Mouse (Mus musculus) mouse trophoblast stem cell (cell line): ENCODE measurements around the gene Gm44596.

ENCODE experiments used
- in situ Hi-C, 2 experiments: fragments of 300-500 bp; cut with MseI, MboI; formaldehyde crosslinking; loops; 2 replicates in 1 of 2; 3 replicates in 1 of 2; pipeline ENCODE4 v1.15.1; 2025

Gene Gm44596

DNA sequence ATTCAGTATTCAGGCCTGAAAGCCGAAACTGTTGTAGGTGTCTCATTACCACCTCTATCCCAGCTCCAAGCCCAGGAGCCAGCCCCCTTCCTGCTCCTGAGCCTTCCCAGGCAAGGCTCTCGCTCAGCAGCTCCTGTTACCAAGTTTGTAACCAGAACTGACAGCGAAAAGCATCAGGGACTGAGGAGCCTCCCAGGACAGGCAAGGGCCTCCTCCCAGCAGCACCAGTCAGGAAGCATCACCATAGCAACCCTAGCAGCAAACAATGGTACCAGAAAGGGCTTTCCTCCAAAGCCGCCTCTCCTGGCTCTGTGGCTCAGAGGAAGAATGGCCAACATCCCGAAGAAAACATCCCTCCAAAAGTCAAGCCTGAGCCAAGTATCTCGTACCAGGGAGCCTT is at the start of gene Gm44596, which contains the start of gene Tex52:
Gene Gm44596 (plus strand): TSS at position 312 of the 400 bp plus-strand sequence.
Gene Tex52 (plus strand): TSS at position 265 of the 400 bp plus-strand sequence.
- in situ Hi-C loops: no loop called here

DNA sequence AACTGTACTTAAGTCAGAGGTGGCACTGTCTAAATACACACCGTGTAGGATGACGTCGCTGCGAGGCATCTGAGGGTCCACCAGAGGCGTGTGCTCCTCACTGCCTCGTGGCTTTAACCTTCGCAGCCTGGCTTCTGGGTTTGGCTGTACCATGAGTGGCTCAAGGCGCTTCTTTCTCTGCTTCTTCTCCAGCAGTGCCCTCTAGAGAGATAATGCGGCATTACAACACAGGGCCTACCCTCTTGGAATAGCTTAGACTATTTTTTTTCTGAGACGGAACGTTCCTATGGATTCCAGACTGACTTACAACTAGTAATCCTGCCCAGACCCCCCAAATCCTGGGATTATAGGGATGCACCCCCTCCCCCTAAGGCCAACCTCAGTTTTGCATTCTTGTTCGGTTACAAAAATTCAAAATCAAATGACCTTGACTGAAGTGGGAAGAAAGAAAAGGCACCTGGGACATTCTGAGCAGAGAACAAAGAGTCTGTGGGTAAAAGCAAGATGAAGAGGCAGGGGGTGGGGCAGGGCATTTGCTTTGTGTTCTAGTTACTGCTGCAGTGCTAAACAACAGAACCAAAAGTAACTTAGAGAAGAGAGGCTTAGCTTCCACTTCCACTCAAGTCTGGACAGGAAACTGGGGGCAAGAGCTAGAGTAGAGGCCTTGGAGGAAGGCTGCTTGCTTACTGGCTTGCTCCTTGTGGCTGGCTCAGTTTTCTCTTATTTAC is 40.7 kb upstream of the Gm44596 start:
- in situ Hi-C loops: no loop called here

DNA sequence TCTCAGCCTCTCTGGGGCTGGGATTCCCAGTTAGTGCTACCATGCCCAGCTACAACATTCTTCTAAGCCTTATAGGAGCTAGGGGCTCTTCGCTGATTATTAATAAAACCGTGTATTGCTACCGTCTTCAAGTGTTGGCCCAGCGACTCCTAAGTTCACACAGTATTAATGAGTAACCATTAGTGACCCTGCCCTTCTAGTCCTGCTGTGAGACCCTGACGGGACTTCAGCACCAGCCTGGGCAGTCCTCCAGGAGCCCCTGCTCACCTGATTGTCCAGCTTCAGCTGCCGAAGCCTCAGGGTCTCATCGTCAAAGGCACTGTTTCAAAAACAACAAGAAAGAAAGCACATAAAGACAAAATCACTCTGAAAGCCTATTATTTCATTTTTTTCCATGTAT is 37.8 kb upstream of the Gm44596 start:
- in situ Hi-C loops: no loop called here

DNA sequence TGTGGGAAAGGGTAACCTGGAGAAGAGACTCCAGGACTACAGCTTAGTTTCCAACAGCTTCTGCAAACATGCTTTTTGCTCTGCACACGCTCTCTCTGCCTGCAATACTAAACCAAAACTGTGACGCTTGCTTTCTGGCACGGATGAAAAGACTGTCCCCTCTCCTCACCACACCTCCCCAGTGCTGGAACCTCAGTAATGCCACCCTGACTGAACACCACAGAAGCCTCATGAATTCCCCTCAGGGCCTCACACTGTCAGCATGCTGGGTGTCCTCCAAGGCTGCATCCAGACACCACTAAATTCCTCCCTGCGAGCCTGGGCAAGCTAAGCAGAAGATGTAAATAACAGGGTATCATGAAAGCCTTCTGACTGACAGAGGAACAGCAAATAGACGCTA is 36.4 kb upstream of the Gm44596 start:
- in situ Hi-C loops: no loop called here

DNA sequence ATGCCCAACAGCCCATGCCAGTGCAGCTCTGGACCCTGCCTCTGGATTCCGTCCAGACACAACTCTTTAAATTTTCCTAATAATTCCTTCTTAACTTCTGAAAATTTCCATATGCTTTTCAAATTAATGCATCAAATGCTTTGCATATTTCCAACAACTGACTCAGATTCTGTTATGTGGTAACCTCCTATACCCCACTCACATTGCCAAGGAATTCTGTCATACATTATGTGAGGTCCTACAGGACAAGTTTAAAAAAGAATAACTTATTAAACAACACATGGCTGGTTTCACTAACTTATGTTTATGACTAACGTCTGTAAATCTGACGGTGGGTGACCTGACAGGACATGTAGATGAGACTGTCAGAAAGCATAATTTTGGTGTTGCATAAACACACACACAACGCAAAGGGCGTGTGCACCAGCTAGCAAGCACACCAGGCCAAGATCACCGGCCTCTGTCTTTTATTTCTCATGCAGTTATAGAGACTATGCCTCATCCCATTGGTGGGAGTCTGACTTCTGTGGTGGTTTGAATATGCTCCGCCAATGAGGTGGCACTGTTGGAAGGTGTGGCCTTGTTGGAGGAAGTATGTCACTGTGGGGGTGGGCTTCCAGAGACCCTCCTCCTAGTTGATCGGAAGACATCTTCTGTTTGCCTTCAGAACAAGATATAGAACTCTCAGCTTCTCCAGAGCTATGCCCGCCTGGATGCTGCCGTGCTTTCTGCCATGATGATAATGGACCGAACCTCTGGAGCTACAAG is 33.2 kb upstream of the Gm44596 start:
- in situ Hi-C loops: no loop called here

DNA sequence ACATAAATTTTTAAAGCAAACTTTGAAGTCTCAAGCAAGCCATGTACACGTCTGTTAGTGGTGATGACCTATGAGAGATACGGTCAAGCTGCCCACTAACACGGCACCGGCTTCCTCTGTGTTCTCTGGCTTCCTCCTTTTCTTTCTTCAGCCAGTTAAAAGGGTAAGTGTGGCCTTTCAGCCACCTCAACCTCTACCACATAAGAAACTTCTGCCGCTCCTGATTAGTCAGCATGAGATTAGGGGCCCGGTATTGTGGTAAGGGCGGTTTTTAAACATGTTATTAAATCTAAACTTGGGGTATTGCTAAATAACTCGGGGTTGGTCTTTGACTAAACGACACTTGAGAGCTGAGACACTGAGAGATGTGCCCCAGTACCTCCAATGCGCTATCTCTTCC is 29.7 kb upstream of the Gm44596 start:
- in situ Hi-C loops: no loop called here

DNA sequence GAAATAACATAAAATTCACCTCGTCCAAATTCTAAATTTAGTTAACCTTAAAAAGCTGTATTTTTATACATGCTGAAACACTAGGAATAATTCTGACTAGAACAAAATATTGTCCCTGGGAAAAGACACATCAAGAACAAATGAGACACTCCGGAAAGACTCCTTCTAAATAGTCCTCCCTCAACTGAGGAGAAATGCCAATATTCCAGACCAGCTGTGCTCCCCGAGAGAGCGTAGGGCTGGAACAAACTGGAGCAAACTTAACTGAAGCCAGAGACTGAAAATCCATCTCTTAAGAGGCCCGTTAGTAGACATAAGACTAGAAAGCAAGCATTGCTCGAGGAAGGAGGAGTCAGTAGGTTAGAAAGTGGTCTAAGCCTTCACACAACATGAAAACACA is 28.5 kb upstream of the Gm44596 start:
- in situ Hi-C loops: no loop called here

DNA sequence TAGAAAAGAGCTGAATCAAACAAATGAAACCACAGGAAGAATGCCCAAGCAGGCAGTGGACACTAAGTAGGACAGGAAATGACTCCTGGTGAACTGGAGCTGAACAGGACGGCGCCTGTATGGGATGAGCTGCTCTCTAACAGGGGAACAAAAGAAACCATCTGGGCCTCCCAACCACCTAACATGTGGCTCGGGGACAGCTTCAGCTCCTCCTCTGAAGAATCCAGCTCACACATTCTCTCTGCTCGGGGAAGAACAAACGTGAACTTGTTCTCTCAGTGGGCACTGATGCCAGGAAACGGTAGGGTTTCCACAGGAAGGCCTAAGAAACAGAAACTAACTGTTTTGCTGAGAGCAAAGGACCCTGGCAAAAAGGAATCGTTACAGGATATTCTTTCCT is 25.6 kb upstream of the Gm44596 start:
- in situ Hi-C loops: no loop called here

DNA sequence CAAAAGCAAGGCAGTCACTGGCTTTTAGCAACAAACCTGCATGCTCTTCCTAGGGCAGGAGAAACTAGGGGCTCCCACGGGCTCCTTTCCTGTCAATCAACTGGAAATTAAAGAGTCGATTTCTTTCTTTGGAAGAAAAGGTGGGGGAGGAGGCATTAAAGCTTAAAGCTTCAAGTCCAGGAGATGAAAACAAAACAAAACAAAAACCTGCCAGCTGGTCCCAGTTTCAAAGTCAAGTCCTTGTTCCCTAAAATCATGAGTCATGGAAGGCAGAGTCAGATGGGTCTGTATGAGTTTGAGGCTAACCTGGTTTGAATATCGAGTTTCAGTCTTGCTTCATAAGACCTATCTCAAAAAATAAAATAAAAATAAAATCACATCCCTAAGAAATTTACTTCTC is 21.2 kb upstream of the Gm44596 start:
- in situ Hi-C loops: no loop called here

DNA sequence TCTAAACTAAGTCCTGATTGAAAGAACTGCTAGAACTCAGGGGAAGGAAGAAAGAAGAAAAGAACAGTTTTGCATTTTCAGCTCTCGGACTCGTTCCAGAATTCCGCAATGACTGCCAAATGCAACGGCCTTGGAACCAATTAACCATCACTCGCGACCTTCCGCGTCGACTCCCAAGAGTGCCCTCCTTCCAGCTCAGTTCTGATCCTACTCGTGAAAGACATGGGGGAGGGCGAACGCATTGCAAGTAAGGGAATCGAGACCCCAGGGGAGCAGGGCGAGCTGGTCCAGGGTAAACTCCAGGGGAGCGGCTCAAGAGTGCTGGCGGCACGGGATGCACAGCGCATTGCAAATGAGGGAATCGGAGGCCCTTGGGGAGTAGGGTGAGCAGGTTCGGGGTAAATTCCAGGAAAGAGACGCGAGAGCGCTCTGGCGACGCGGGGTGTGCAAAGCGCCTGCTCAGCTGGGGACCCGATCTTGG is 20.1 kb upstream of the Gm44596 start:
- in situ Hi-C loops: no loop called here

DNA sequence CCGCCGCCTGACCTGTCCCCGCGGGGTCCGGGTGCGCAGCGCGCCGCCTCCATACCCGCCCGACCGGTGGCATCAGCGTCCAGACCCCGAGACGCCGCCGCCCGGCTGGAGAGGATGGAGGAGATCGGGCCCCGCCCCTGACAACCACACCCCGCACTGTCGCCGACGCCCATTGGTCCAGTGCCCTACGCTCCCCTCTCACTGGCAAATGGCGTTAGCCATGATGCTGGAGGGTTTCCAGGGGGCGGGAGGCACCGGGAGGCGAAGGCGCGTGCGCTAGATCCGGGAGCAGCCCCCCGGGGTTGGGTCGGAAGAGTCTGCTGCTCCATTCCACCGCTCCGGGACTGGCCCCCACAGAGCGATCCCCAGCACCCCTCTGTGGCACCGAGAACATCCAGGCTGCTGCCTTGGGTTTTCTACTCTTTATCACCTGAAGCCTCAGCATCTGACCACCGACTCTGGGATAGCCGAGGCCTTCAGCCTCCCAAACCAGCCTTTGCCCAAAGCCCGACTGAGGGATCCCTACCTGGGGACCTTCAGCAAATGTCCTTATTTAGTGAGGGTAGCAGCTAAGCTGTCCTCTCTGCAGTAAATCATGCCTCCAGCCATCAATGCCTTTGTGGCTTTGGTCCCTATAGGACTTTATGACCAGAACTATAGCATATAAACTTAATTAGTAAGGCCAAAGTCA is 19.4 kb upstream of the Gm44596 start, which contains the start of gene Tulp3:
Gene Tulp3 (minus strand): TSS at position 126 of the 691 bp plus-strand sequence.
- in situ Hi-C loops: no loop called here

DNA sequence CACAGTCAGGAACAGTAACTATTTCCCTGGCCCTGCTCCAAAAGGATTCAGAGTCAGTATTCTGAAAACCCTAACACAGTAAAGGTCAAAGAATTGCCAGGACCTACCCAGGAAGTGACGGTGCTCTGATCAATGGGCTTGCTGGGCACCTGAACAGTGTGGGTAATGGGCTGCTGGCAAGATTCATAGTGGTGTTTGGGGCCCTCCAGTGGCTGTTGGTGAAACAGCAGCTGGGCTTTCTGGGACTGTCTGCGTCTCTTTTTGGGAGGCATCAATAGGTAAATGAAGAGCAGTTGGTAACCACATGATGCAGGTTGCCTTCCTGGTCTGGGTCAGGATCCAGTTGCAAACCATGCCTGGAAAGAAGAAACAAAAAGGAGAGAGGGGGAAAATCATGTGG is 16.3 kb upstream of the Gm44596 start:
- in situ Hi-C loops: no loop called here

DNA sequence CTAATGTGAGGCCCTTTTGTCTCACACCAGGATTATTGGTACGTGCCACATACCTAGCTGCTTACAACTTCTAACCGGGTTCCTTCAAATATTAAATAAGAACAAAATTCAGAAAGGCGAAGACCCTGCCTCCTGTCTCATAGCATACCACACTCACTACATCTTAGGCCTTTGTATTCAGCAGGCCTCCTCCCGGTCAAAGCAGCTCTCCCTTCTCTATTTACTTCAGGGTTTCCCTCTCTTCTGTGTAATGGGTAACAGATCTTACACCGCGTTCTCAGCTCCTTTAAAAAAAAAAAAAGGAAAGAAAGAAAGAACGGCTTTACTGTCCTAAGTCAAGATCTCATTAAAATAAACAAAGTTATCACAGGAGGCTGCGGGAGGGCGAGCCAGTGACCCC is 13.4 kb upstream of the Gm44596 start:
- in situ Hi-C loops: no loop called here

DNA sequence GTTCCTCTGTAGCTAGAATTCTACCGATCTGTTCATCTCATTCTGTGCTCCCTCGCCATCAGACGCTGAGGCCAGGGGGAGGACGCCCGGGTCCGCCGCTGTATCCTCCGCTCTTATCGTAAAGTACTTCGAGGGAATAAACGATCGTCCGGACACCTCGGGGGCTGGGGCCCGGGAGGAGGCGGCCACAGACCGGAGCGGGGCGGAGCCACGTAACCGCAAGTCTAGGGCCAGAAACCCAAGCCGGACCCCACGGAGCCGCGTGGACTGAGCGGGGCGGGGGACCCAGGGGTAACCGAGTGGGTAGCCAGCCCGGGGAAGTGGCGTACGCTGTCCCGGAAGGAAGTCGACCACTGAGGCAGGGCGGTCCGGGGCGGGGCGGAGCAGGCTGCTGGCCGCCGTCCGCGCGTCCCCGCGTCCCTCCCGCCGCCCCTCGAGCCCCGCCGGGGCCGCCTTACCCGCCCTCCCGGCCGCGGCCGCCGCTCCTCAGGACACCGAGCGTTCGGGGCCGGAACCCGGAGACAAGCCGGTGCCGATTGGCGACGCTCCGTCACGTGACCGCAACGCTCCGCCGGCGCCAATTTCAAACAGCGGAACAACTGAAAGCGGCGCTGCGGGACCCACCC is 12.8 kb upstream of the Gm44596 start, which contains the start of the genes Rhno1 and Foxm1:
Gene Rhno1 (minus strand): TSS at position 531 of the 626 bp plus-strand sequence.
Gene Foxm1 (plus strand): TSS at position 587 of the 626 bp plus-strand sequence.
- in situ Hi-C loops: no loop called here

DNA sequence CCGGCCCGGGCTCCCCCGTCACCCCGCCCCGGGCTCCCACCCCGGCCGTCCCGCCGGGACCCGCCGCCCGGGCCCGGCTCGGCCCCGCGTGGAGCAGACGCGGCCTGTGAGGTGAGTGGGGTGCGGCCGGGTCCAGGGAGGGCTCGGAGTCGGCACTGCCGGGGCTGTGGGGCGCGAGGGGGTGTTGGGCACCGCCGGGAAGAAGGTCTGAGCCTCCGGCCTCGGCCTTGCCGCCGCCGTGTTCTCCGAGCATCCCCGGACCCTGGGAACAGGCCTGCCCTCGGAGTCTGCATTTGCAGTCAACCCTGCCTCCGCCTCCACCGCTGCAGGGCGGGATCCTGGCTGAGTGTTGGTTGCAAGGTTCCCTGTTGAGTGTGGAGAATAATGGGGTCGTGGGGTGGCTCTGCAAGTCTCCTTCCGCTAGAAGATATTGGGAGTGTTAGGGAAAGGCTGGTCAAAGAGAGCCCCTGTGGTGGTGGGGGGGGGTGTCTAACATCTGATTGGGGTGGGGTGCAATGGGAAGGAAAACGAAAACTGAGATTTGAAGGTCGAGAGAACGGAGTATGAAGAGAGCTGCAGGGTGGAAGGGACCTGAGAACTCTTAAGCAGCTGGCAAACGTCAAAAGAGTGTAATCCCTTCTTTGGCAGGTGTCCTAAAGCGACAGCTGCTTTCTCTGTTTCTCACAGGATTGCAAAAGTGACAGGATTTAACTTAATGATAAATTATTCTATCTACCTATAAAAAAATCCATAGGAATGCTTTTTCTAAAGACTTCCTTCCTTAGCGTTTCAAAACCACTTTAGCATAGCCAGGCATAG is 12.1 kb upstream of the Gm44596 start:
- in situ Hi-C loops: no loop called here

DNA sequence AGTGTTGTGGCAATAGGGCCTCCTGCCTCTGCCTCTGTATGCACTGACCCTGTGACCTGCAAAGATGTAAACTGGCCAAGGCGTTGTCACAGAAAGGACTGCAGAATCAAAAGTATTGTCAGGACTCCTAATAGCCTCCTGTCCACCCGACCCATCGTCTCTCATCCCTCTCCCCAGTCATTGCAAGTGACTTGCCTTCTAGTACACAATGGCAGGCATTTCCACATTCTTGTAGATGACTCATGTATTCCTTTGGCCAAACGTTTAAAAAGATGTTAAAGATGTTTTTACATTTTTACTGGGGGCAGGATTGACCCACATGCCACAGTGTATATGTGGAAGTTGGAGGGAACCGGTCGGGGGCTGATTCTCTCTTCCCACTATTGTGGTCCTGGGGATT is 10.6 kb upstream of the Gm44596 start:
- in situ Hi-C loops: no loop called here

DNA sequence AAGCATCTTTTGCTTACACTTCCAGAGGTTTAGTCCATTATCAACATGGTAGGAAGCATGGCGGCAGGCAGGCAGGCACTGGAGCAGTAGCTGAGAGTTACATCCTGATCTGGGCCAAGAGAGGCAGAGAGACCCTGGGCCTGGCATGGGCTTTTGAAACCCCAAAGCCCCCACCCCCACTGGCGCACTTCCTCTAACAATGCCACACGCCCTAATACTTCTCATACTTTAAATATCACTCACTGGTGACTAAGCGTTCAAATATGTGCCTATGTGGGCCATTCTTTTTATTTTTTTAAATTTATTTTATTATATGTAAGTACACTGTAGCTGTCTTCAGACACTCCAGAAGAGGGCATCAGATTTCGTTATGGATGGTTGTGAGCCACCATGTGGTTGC is 8.8 kb upstream of the Gm44596 start:
- in situ Hi-C loops: no loop called here

DNA sequence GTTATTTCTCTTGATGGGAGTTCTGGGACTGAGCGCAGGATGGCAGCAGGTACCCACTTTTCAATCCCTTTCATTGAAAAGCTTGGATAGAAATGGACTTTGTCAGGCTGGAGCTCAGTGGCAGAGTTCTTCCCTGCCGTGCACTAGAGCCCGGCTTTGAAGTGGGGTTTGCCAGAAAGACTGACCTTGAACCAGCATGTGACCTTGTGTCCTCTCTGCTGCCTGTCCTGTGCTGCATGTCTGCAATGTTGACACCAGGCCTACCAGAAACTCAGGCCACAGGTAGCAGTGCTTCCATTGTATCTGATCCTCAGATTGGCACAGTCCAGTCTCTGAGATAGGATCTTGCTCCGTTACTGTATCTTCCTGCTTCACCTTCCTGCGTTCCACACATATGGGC is 5.3 kb upstream of the Gm44596 start:
- in situ Hi-C loops: no loop called here

DNA sequence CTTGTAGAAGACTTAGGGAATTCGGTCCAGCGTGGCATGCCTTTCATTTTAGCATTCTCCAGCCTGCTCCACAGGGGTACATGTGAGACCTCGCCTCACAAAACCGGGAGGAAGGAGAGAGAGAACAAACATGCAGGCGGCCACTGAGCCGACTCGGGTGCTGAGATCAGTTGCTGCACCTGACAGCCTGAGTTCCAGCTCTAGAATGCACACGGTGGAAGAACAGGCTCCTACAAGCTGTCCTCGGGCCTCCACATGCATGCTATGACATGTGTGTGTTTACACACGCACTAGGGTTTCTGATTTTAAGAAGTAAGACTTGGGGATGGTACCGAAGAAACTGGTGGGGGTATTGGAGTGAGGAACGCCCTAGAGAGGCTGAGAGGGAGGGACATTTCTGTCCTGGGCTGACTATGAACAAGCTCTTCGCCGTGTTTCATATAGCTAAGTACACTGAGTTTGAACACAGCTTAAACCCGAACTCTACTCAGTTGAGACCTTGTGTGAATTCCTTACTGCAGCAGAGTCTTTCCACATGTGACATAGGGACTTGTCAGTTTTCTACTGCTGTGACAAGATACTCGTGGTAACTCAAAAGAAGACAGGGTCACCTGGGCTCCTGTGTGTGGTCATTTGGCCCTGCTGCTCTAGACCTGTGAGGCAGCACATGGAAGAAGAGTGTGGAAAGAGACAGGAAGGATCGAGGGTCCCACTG is 1.2 kb downstream of the Gm44596 start:
- in situ Hi-C loops: no loop called here

DNA sequence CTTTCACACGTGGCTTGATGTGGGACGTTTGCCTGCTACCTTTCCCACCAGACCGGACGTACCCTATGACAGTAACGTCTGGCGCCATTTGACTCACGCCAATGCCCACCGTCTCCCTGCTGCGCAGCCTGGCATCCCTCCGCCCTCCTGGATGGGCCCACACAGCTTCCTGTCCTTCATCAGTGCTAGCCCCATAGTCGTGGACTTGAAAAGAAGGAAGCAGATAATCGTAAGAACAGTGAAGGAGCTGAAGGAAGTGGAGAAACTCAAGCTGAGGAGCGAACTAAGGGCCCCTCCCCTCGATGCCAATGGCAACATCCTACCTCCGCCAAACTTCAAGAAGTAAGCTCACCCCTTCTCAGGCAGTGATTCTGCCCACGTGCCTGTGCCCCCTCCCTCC is 4.3 kb downstream of the Gm44596 start:
- in situ Hi-C loops: loop anchor here in 1 of 2 experiments (5.0 kb wide), 1 partner anchor 38 kb away; no protein-coding TSS in a partner anchor
